Mouse (Mus musculus) brain, adult 10 weeks (tissue): ENCODE measurements around the gene Gm21149. TPM values are rescaled to one million over a fixed set of nuclear protein-coding genes. Genes with fewer than 3 reads are reported as not detected.

ENCODE experiments used
- polyA plus RNA-seq: library from polyadenylated mRNA; stranded (reverse); fragments of 350-450 nt; fragmentation: Illumina TruSeq; extraction: RNeasy Lipid Tissue Mini Kit (QIAGEN cat#74804); gene quantifications from one replicate; pipeline ENCODE4 v1.2.3, GENCODE M21; 2015; ENCODE audit warnings: low read depth, low replicate concordance

Gene Gm21149
- polyA plus RNA-seq: 1.2 TPM

DNA sequence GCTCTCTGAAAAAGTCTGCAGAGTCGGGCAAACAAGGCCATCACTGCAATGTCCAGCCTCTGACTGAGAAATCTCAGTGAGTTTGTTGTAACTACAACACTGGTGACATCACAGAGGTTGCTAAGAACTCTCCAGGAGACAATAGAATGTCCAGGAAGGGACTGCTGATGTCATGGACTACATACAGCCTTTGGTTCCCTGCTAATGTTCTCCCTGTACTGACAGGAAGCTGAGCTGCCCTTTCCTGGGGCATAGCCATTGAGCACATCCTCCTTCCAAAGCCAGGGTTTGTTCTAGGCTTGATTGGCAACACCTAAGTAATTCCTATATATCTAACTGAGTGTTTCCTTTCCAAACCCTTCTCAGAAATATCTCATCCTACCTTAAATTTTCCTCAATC is at the start of gene Gm21149:
Gene Gm21149 (minus strand): TSS at position 101 of the 400 bp plus-strand sequence.

Other genes starting within 250 kb of the Gm21149 start
- gene Gm21190, start 52.7 kb upstream of the Gm21149 start, polyA plus RNA-seq: not detected
- gene Gm21083, start 100.8 kb upstream of the Gm21149 start, polyA plus RNA-seq: not detected
- gene Speer4d, start 142.5 kb upstream of the Gm21149 start, polyA plus RNA-seq: not detected
- not detected for gene 4930572O03Rik, start 180.5 kb upstream of the Gm21149 start, polyA plus RNA-seq
- not detected for gene Speer4c, start 237.7 kb upstream of the Gm21149 start, polyA plus RNA-seq